Mouse (Mus musculus) stomach, embryonic 15.5 days (tissue): ENCODE data around the gene Slc39a2. TPM values are rescaled to one million over a fixed set of nuclear protein-coding genes. Genes with fewer than 3 reads are reported as not detected.
A peak's percentile ranks its signal among the peaks of the same experiment; 100 is the strongest.
"Not testable (repeated sequence)": the region's sequence is repeated elsewhere in the genome, so short reads cannot be mapped to it uniquely, and the experiment has no call there.

Source experiments
- ATAC-seq: fragments of 200-750 bp; cut with Nextera tagmentation; 2 replicates; pipeline ENCODE4 v1.8.0; 2017; ENCODE audit warnings: low read depth, moderate number of reproducible peaks, moderate TSS enrichment; ENCODE audit not compliant: insufficient read depth, low FRiP score
- H3K27ac ChIP-seq: fragments of 300-500 bp; sonication (generic); 2 replicates; pipeline ENCODE4 v1.5.1; 2015; ENCODE audit warnings: mild to moderate bottlenecking, inconsistent platforms
- H3K27me3 ChIP-seq: fragments of 300-500 bp; sonication (generic); replicated peaks from 2 replicates; pipeline ENCODE4 v1.6.1; 2015; ENCODE audit warnings: inconsistent platforms
- H3K36me3 ChIP-seq: fragments of 300-500 bp; sonication (generic); 2 replicates; pipeline ENCODE4 v1.6.1; 2015; ENCODE audit warnings: inconsistent platforms
- H3K4me1 ChIP-seq: fragments of 300-500 bp; sonication (generic); 2 replicates; pipeline ENCODE4 v1.6.1; 2015; ENCODE audit warnings: inconsistent platforms
- H3K4me2 ChIP-seq: fragments of 300-500 bp; sonication (generic); 2 replicates; pipeline ENCODE4 v1.6.1; 2015; ENCODE audit warnings: mild to moderate bottlenecking, inconsistent platforms
- H3K4me3 ChIP-seq: fragments of 300-500 bp; sonication (generic); replicated peaks from 2 replicates; pipeline ENCODE4 v1.5.1; 2015; ENCODE audit warnings: inconsistent platforms
- H3K9ac ChIP-seq: fragments of 300-500 bp; sonication (generic); 2 replicates; pipeline ENCODE4 v1.6.1; 2015; ENCODE audit warnings: inconsistent platforms
- H3K9me3 ChIP-seq: fragments of 300-500 bp; sonication (generic); 2 replicates; pipeline ENCODE4 v1.6.1; 2016; ENCODE audit warnings: inconsistent platforms
- WGBS: fragments of 180-500 bp; shearing (Covaris S2); methylation state at CpG from one replicate; pipeline ENCODE4 v1.1.7; 2015; 5-methylcytosine and 5-hydroxymethylcytosine counted together
- polyA plus RNA-seq: library from polyadenylated mRNA; unstranded; fragments of >200 nt; fragmentation: Nextera tagmentation; extraction: Ambion mirVana; gene quantifications from 2 replicates; pipeline ENCODE4 v1.2.1, GENCODE M21; 2015

The Slc39a2 gene
- 0.73 and 0.98 TPM in 2 replicates for polyA plus RNA-seq

- H3K36me3 ChIP-seq: peaks cover 40% of the 10 kb centered on the region
- no peak within 1 kb of the TSS for H3K9ac ChIP-seq
- ATAC-seq: no peak
- H3K4me3 ChIP-seq: no peak within 1 kb of the TSS
- no peak within 1 kb of the TSS for H3K27ac ChIP-seq
- H3K27me3 ChIP-seq: no peaks in the 10 kb centered on the region
- 86% methylated on average over 9 of the region's 9 CpGs for WGBS
- H3K4me2 ChIP-seq: no peak within 1 kb of the TSS
- 0 out of 2 replicates have a peak, but pooled peaks cover 4% of the 10 kb centered on the region for H3K4me1 ChIP-seq
- H3K9me3 ChIP-seq: no peaks in the 10 kb centered on the region
Measured at GRCm38 (mm10) chr14:51892191-51892939, at the start of gene Slc39a2. Gene Slc39a2, plus strand, starts transcription at chr14:51892889.

- Histone ChIP-seq H3K27ac (no peak overlapping the region), H3K4me2 (no peak overlapping the region), H3K36me3 (no peaks in the 10 kb centered on the region), H3K9ac (no peak overlapping the region), H3K9me3 (no peaks in the 10 kb centered on the region), H3K4me3 (no peak overlapping the region), H3K27me3 (no peaks in the 10 kb centered on the region), H3K4me1 (no peaks in the 10 kb centered on the region)
- ATAC-seq: no peak
Measured at GRCm38 (mm10) chr14:51843882-51844281, 48.8 kb upstream of the Slc39a2 start.

GRCm38 (mm10) chr14:51846566-51846965 is 46.1 kb upstream of the Slc39a2 start:
- WGBS: 59% methylated on average over 3 of the region's 3 CpGs

GRCm38 (mm10) chr14:51851006-51851405 is 41.7 kb upstream of the Slc39a2 start:
- not testable (repeated sequence) for H3K27ac ChIP-seq, H3K27me3 ChIP-seq, H3K4me1 ChIP-seq, H3K9ac ChIP-seq, H3K4me2 ChIP-seq, H3K4me3 ChIP-seq, ATAC-seq, H3K36me3 ChIP-seq, H3K9me3 ChIP-seq
- WGBS: 41% methylated on average over 3 of the region's 3 CpGs

More at GRCm38 (mm10) chr14:51846566-51846965, 46.1 kb upstream of the Slc39a2 start:
- Histone ChIP-seq H3K4me1 (no peaks in the 10 kb centered on the region), H3K9me3 (no peaks in the 10 kb centered on the region), H3K27me3 (no peaks in the 10 kb centered on the region), H3K4me3 (no peak overlapping the region), H3K9ac (no peak overlapping the region), H3K4me2 (no peak overlapping the region), H3K27ac (no peak overlapping the region), H3K36me3 (no peaks in the 10 kb centered on the region)
- ATAC-seq: no peak

- H3K4me1 ChIP-seq: no peaks in the 10 kb centered on the region
- no peak within 1 kb of the TSS for H3K4me3 ChIP-seq
- H3K9me3 ChIP-seq: no peaks in the 10 kb centered on the region
- H3K36me3 ChIP-seq: no peaks in the 10 kb centered on the region
- no peak within 1 kb of the TSS for H3K9ac ChIP-seq
- no peaks in the 10 kb centered on the region for H3K27me3 ChIP-seq
- no peak within 1 kb of the TSS for H3K27ac ChIP-seq
- no peak within 1 kb of the TSS for H3K4me2 ChIP-seq
- ATAC-seq: no peak
Measured at GRCm38 (mm10) chr14:51853399-51853798, 39.3 kb upstream of the Slc39a2 start, which contains the start of gene Ear6. Gene Ear6, plus strand, starts transcription at chr14:51853699.

- H3K9ac ChIP-seq, ATAC-seq, H3K4me2 ChIP-seq, H3K36me3 ChIP-seq, H3K4me3 ChIP-seq, H3K27me3 ChIP-seq, H3K9me3 ChIP-seq, H3K4me1 ChIP-seq, H3K27ac ChIP-seq: not testable (repeated sequence)
- 70% methylated on average over 7 of the region's 7 CpGs for WGBS
Measured at GRCm38 (mm10) chr14:51855280-51855679, 37.4 kb upstream of the Slc39a2 start.

GRCm38 (mm10) chr14:51863603-51864002 is 29.1 kb upstream of the Slc39a2 start:
- H3K4me1 ChIP-seq, H3K9me3 ChIP-seq, ATAC-seq, H3K4me3 ChIP-seq, H3K27ac ChIP-seq, H3K36me3 ChIP-seq, H3K27me3 ChIP-seq, H3K9ac ChIP-seq, H3K4me2 ChIP-seq: not testable (repeated sequence)
- 0% methylated on average over 1 of the region's 1 CpGs for WGBS

GRCm38 (mm10) chr14:51870756-51871155 is 21.9 kb upstream of the Slc39a2 start:
- H3K4me2 ChIP-seq: no peak overlapping the region
- no peaks in the 10 kb centered on the region for H3K9me3 ChIP-seq
- 71% methylated on average over 2 of the region's 2 CpGs for WGBS
- no peak for ATAC-seq
- no peaks in the 10 kb centered on the region for H3K36me3 ChIP-seq
- H3K4me1 ChIP-seq: no peaks in the 10 kb centered on the region
- H3K27me3 ChIP-seq: no peaks in the 10 kb centered on the region
- no peak overlapping the region for H3K27ac ChIP-seq
- no peak overlapping the region for H3K9ac ChIP-seq
- no peak overlapping the region for H3K4me3 ChIP-seq

- WGBS: 72% methylated on average over 9 of the region's 9 CpGs
- H3K27me3 ChIP-seq: no peaks in the 10 kb centered on the region
Measured at GRCm38 (mm10) chr14:51871741-51872140, 20.9 kb upstream of the Slc39a2 start.

GRCm38 (mm10) chr14:51877517-51877916 is 15.2 kb upstream of the Slc39a2 start:
- Histone ChIP-seq H3K9ac (no peak overlapping the region), H3K27ac (no peak overlapping the region), H3K4me2 (no peak overlapping the region), H3K9me3 (no peaks in the 10 kb centered on the region), H3K4me1 (no peaks in the 10 kb centered on the region), H3K27me3 (no peaks in the 10 kb centered on the region), H3K4me3 (no peak overlapping the region), H3K36me3 (no peaks in the 10 kb centered on the region)
- no peak for ATAC-seq
- 74% methylated on average over 3 of the region's 3 CpGs for whole genome bisulfite sequencing

More at GRCm38 (mm10) chr14:51871741-51872140, 20.9 kb upstream of the Slc39a2 start:
- H3K9me3 ChIP-seq: no peaks in the 10 kb centered on the region
- no peak for ATAC-seq
- H3K4me1 ChIP-seq: no peaks in the 10 kb centered on the region
- H3K9ac ChIP-seq: no peak overlapping the region
- H3K36me3 ChIP-seq: no peaks in the 10 kb centered on the region
- H3K27ac ChIP-seq: no peak overlapping the region
- no peak overlapping the region for H3K4me2 ChIP-seq
- H3K4me3 ChIP-seq: no peak overlapping the region

GRCm38 (mm10) chr14:51883527-51884030 is 9.1 kb upstream of the Slc39a2 start:
- WGBS: 1% methylated on average over 4 of the region's 4 CpGs
- H3K4me3 ChIP-seq: peak overlapping the region; percentile 71
- peaks cover 18% of the 10 kb centered on the region; the same call in 1 of the 2 replicates for H3K36me3 ChIP-seq
- H3K4me1 ChIP-seq: peaks cover 11% of the 10 kb centered on the region; the same call in 1 of the 2 replicates
- peak; percentile 28; the same call in 1 of the 2 replicates for ATAC-seq
- no peak overlapping the region for H3K9ac ChIP-seq
- H3K27ac ChIP-seq: peak overlapping the region; percentile 84
- no peaks in the 10 kb centered on the region for H3K9me3 ChIP-seq
- no peaks in the 10 kb centered on the region for H3K27me3 ChIP-seq
- H3K4me2 ChIP-seq: peak overlapping the region; percentile 74

GRCm38 (mm10) chr14:51884031-51884544 is 8.6 kb upstream of the Slc39a2 start:
- peak; percentile 11 for ATAC-seq
- Histone ChIP-seq H3K27me3 (no peaks in the 10 kb centered on the region), H3K36me3 (peaks cover 23% of the 10 kb centered on the region; the same call in 1 of the 2 replicates), H3K4me2 (peak overlapping the region; percentile 74), H3K9ac (no peak overlapping the region), H3K9me3 (no peaks in the 10 kb centered on the region), H3K4me1 (peaks cover 11% of the 10 kb centered on the region; the same call in 1 of the 2 replicates), H3K27ac (peak overlapping the region; percentile 84), H3K4me3 (peak overlapping the region; percentile 71)
- WGBS: under 1% methylated on average over 14 of the region's 14 CpGs
